Mouse (Mus musculus) CH12.LX (cell line): Measurements from ENCODE around the gene Irx5.

Experiments used
- CTCF ChIP-seq, 2 experiments: IDR thresholded peaks in 1 of 2; conservative IDR thresholded peaks in 1 of 2; 2 replicates each; pipeline ENCODE4 v1.5.1; 2011 to 2012; ENCODE audit warnings: low read depth in 2 of 2, low read length in 2 of 2, improper control_type of control experiment in 1 of 2, inconsistent platforms in 1 of 2, mild to moderate bottlenecking in 1 of 2, moderate library complexity in 1 of 2
- E2F4 ChIP-seq: IDR thresholded peaks from 2 replicates; pipeline ENCODE4 v1.6.1; 2011; ENCODE audit warnings: low read depth, low read length, improper control_type of control experiment; ENCODE audit not compliant: insufficient replicate concordance
- EP300 ChIP-seq: IDR thresholded peaks from 2 replicates; pipeline ENCODE4 v1.6.1; 2011; ENCODE audit warnings: low read length, improper control_type of control experiment
- JUN ChIP-seq: IDR thresholded peaks from 2 replicates; pipeline ENCODE4 v1.6.1; 2011; ENCODE audit warnings: low read depth, mild to moderate bottlenecking, low read length, improper control_type of control experiment, moderate library complexity; ENCODE audit not compliant: insufficient read depth
- MYC ChIP-seq: IDR thresholded peaks from 2 replicates; pipeline ENCODE4 v1.6.1; 2011; ENCODE audit warnings: low read depth, mild to moderate bottlenecking, improper control_type of control experiment, low read length
- NELFE ChIP-seq: IDR thresholded peaks from 2 replicates; pipeline ENCODE4 v1.6.1; 2011; ENCODE audit warnings: low read depth, low read length, improper control_type of control experiment
- POLR2A ChIP-seq: IDR thresholded peaks from 2 replicates; pipeline ENCODE4 v1.6.1; 2011; ENCODE audit warnings: low read depth, mild to moderate bottlenecking, improper control_type of control experiment, low read length
- POLR2AphosphoS2 ChIP-seq: IDR thresholded peaks from 2 replicates; pipeline ENCODE4 v1.6.1; 2011; ENCODE audit warnings: low read depth, low read length, improper control_type of control experiment
- ZMIZ1 ChIP-seq: IDR thresholded peaks from 2 replicates; pipeline ENCODE4 v1.6.1; 2012; ENCODE audit warnings: low read depth, mild to moderate bottlenecking, inconsistent platforms, low read length, improper control_type of control experiment

DNA sequence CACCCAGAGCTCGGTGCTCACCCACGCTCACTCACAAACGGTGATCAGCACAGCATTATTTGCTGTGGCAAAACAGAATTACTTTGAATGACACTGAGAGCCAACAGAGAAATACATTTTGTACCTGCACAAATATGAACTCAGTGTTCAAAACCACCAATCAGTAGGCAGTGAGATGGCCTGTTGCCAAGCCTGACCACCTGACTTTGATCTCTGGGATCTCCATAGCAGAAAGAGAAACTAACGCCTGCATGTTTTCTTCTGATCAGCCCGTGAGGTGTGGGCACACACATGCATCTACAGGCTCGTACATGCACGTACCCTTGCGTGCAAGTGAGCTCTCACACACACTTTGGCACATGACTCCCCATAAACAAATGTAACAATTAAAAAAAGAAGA, 24.0 kb upstream of the Irx5 start:
- TF ChIP-seq CTCF (conservative IDR thresholded peaks at IDR 0.05 in 1 of 2, IDR thresholded peaks at IDR 0.05 in 1 of 2; ENCODE audit: low read depth in 2 of 2, low read length in 2 of 2): no peak
- TF ChIP-seq POLR2A: no peak
- no peak for TF ChIP-seq MYC
- no peak for TF ChIP-seq EP300
- TF ChIP-seq E2F4: no peak
- TF ChIP-seq ZMIZ1: no peak
- TF ChIP-seq POLR2AphosphoS2: no peak
- no peak for TF ChIP-seq NELFE
- TF ChIP-seq JUN: no peak
